Mouse (Mus musculus) neutrophil, adult 83 days (primary cell): ENCODE data around the gene Mip. TPM values are rescaled to one million over a fixed set of nuclear protein-coding genes. Genes with fewer than 3 reads are reported as not detected.

Experiments used
- total RNA-seq, 2 experiments: library from RNA; stranded (reverse); gene quantifications; one replicate each; pipeline ENCODE4 v1.2.4; 2023

Gene Mip
- total RNA-seq = under 1 TPM in 1 of 2 experiments, not detected in 1; 0.15 TPM

DNA sequence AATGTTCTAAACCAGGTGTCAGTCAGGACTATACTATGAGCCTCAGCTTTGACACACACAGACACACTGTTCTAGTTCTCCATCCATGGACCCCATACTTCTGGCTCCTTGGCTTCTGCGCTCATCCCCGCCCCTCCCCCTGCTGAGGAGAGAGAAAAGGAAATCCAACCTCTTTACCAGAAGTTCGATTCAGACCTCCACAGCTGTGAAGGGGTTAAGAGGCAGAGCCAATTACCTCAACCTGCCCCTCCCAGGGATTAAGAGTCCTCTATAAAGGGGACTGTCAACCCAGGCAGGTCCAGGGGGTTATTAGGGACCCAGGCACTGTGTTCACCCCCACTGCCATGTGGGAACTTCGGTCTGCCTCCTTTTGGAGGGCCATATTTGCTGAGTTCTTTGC, at the start of gene Mip:
Gene Mip (plus strand): TSS at position 301 of the 400 bp plus-strand sequence.

DNA sequence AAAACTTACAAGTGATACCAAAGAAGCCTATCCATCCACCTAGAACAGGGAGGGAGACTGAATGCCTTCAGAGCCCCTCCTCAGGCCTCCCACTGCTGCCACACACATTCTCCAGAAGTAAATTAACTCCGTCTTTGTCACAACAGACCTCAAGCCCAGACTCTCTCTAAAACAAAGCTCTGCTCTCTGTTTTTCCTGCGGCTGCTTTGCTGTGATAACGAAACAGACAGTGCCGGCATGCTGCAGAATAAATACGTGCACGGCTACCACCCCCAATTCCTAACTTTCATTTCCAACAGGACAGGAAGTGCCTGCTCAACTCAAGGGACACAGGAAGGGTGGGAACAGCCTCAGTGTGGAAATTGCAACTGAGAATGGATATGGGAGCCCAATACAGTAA, 45.6 kb upstream of the Mip start, which contains the start of gene Rbms2:
Gene Rbms2 (minus strand): TSS at position 309 of the 400 bp plus-strand sequence.

DNA sequence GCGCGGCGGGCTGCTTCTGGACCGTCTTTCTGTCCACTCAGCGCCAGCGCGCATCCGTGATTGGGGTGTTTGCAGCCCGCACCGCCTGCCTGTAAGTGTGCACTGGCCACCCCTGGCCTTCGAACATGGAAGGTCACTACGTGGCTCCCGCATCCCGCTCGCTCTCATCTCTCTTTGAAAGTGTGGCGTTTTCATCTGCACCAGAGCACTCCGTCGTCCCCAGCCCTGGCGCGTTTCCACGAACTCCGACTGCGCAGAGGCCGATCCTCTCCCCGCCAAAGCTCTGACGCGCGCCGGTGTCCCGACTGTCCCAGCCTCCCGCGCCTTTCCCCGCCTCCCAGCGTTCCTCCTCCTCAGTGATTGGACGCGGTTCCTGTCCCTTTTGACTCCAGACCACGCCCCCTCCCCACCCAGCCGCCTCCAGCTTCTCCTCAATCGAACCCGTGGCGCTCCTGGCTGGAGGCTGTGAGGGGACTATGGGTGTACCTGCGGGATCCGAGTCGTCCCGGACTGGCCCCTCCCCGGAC, 31.6 kb upstream of the Mip start, which contains the start of gene Gls2:
Gene Gls2 (plus strand): TSS at position 434 of the 527 bp plus-strand sequence.

DNA sequence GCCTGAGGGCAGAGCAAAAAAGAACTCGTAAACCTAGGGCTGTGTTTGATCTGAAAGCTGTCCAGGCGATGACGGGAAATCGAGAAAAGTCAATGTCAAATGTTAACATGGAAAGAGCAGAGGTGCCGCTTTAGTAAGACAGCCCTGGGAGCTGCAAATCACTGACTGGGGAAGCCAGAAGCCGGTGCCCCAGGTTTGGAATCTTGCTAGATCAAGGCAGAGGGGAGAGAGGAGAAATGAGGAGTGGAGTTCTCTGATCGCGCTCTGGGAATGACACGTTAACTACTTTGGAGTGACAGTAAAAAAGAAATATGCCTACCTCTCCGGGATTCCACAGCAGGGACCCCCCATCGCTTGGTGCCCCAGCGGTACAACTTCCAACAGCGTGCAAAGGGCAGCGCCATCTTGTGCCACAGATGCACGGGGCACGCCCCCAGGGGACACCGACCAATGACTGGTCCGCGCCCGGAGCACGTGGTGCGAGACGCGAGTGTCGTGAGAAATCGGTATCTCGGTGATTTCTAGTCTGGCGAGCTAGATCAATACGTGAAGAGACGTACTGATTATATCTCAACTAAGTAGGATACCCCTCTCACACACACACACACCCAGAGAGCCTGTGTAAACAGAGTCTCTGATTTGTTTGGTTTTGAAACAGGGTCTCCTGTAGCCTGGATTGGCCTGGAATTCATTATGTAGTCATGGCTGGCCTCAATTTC, 14.1 kb upstream of the Mip start, which contains the start of gene Spryd4:
Gene Spryd4 (minus strand): TSS at position 418 of the 719 bp plus-strand sequence.

DNA sequence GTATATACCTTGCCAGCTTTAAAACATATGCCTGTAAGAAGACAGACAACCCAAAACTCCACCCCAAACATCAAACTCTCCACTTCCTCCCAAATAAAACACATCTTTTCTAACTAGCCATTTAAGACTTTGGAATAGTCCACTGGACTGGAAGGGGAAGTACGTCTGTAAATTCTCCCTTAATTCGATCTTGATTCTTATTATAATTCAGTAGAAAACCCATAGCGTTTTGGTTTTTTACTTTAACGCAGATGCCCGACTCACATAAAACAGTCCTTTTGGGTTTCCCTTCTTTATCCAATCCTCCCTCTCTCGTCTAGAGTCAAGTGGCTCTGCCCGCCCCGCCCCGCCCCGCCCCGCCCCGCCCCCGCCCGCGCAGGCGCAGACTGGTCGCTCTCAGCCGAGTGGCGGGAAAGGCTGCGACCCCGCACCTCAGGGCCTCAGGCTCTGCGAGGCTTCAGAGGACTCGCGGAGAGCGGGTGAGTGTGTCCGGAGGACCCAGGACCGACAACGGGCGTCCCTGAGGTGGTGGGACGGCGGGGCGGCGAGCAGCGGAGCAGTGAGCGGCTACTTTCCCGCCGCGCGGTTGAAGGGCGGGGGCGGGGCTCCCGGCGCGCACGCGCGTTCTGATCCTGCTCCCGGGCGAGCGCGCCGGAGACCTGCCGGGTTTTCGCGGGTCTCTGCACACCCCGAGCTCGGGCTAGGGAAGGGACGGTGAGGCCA, 6.2 kb downstream of the Mip start, which contains the start of gene Timeless:
Gene Timeless (plus strand): TSS at position 369 of the 723 bp plus-strand sequence.

DNA sequence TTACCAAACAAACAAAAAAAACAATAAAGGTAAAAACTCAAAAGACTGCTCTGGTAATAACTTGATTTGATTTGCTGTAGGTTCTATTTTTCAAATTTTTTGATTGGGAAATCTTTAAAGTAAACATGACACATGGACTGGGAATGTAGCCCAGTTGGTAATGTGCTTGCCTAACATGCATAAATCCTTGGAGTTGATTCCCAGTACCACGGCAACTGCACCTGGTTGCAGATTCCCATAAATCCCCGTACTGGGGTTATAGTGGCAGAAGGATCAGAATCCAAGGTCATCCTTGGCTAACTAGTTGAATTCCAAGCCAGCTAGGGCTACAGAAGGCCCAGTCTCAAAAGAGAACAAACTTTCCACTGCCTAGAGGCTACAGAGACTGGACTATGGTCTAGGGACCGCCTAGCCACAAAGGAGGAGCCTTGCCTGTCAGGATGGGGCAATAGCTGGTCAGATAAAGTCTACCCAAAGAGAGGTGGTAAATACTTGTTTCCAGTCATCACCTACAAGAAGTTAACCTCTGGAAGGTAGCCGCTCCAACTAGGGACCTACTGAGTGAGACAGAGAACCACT, 28.1 kb downstream of the Mip start, which contains the start of gene Apon:
Gene Apon (plus strand): TSS at position 420 of the 579 bp plus-strand sequence.

DNA sequence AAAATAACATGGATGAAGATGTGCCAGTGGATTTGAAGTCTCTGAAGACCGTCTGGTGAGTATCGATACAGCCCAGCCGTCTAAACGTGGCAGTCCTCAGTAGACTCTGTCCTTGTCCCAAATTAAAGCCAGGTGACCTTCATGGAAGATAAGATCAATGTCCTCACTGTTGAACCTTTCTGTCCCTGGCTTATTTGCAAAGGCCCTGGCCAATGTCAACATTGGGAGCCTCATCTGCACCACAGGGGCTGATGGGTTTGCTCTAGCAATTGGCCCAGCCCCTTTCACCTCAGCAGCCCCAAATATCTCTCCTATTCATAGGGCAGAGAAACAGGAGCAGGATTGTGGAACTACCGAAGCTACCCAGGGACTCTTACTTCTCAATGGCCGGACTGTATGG, 42.7 kb downstream of the Mip start, which contains the start of gene Apof:
Gene Apof (plus strand): TSS at position 301 of the 400 bp plus-strand sequence.

DNA sequence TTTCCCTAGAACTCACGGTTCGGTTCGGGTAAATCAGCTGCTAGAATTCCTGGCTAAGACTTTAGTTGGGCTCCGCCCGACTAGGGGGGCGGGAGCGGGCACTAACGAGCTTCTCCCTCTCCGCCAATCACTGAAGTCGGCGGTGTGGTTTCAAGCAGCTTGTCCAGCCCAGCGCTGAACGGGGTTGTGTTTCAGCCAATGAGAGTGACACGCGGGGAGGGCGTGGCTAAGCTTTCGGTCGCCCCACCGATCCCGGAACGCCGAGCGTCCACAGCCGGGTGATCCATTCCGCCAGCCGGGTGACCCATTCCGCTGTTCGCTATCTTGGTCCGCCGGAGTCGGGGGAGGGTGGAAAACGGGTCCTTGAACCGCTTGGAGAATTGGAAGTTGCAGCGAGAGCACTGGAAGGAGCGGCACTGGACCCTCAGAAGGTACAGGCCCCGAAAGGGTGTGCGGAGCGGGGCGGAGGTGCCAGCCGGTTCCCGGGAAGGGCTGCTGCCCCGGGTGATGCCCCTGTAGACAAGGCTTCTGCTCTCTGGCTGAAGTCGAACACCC, 44.7 kb downstream of the Mip start, which contains the start of gene Stat2:
Gene Stat2 (plus strand): TSS at position 273 of the 555 bp plus-strand sequence.

Other genes with a start within 250 kb of the Mip start
- gene Hsd17b6, start 218.2 kb upstream of the Mip start, total RNA-seq = not detected
- gene Prim1, start 210.7 kb upstream of the Mip start, total RNA-seq = 10 to 100 TPM; 21.7 to 35.1 TPM
- 100 to 1,000 TPM; 347 to 352 TPM for gene Naca, start 190.3 kb upstream of the Mip start, total RNA-seq
- gene Ptges3, start 166.9 kb upstream of the Mip start, total RNA-seq = 10 to 100 TPM; 69.1 to 74.1 TPM
- 100 to 1,000 TPM; 509 to 578 TPM for gene Atp5b, start 142.6 kb upstream of the Mip start, total RNA-seq
- gene Baz2a, start 134.3 kb upstream of the Mip start, total RNA-seq = 10 to 100 TPM; 81.5 to 91.8 TPM
- gene Rbms2, start 45.5 kb upstream of the Mip start, total RNA-seq = 10 to 100 TPM; 10.7 to 11.5 TPM
- gene Gls2, start 31.4 kb upstream of the Mip start, total RNA-seq = 1 to 10 TPM; 1.0 to 1.6 TPM
- 1 to 10 TPM; 4.2 to 6.3 TPM for gene Spryd4, start 14.0 kb upstream of the Mip start, total RNA-seq
- 10 to 100 TPM; 29.4 to 41.0 TPM for gene Timeless, start 6.2 kb downstream of the Mip start, total RNA-seq
- under 1 TPM in 1 of 2 experiments, not detected in 1; 0.46 TPM for gene Apon, start 28.3 kb downstream of the Mip start, total RNA-seq
- not detected for gene Apof, start 42.8 kb downstream of the Mip start, total RNA-seq
- gene Stat2, start 44.7 kb downstream of the Mip start, total RNA-seq = 10 to 100 TPM; 36.7 to 45.1 TPM
- gene Il23a, start 72.9 kb downstream of the Mip start, total RNA-seq = not detected
- gene Pan2, start 77.5 kb downstream of the Mip start, total RNA-seq = 10 to 100 TPM; 30.3 to 33.9 TPM
- 10 to 100 TPM; 34.4 to 34.6 TPM for gene Cnpy2, start 96.6 kb downstream of the Mip start, total RNA-seq
- gene Cs, start 111.9 kb downstream of the Mip start, total RNA-seq = 100 to 1,000 TPM; 101 to 107 TPM
- gene Coq10a, start 143.2 kb downstream of the Mip start, total RNA-seq = 10 to 100 TPM; 15.7 to 16.2 TPM
- gene Ankrd52, start 151.3 kb downstream of the Mip start, total RNA-seq = 10 to 100 TPM; 39.9 to 40.3 TPM
- not detected for gene Slc39a5, start 175.4 kb downstream of the Mip start, total RNA-seq
- gene Nabp2, start 185.7 kb downstream of the Mip start, total RNA-seq = 10 to 100 TPM; 36.2 to 39.9 TPM
- 10 to 100 TPM; 34.9 to 38.0 TPM for gene Rnf41, start 185.8 kb downstream of the Mip start, total RNA-seq
- 10 to 100 TPM; 94.8 to 95.9 TPM for gene Smarcc2, start 233.4 kb downstream of the Mip start, total RNA-seq